11 mouse cellular contexts compared by ENCODE assay signal in genomic region chr10:117570091-117570970, GRCm38 (mm10). TPM values are rescaled to one million over a fixed set of nuclear protein-coding genes. Genes with fewer than 3 reads are reported as not detected.
DNase-seq lines count a peak whose midpoint lies in the region; ATAC-seq and TF ChIP-seq lines count a peak whose summit lies in the region.
"Had no signal": no experiment of that assay in that cellular context is flagged by ENCODE, and none has a peak within 500 bp of the region (broad histone marks: within the 10 kb centered on the region; RNA-seq: fewer than 3 reads in every experiment).

No protein-coding gene starts in this region.

- no peak overlapping the region for H3K27ac ChIP-seq in kidney, postnatal 0 days
- H3K27ac ChIP-seq in embryonic facial prominence, embryonic 13.5 days, result no peak overlapping the region
- H3K27ac ChIP-seq in hindbrain, embryonic 13.5 days, result no peak overlapping the region
- H3K27ac ChIP-seq in midbrain, embryonic 16.5 days (ENCODE audit: low read length), result no peak overlapping the region

- no peak overlapping the region for H3K9ac ChIP-seq in kidney, postnatal 0 days (ENCODE audit: low read depth, low read length)
- H3K9ac ChIP-seq in embryonic facial prominence, embryonic 13.5 days, result no peak overlapping the region
- no peak overlapping the region for H3K9ac ChIP-seq in hindbrain, embryonic 13.5 days
- no peak overlapping the region for H3K9ac ChIP-seq in midbrain, embryonic 16.5 days (ENCODE audit: low read depth, low read length)

- no peak for TF ChIP-seq CTCF in kidney, postnatal 0 days (IDR thresholded peaks at IDR 0.05; ENCODE audit: low read depth)

- 0 out of 2 replicates have a peak, but pooled peaks cover 5% of the 10 kb centered on the region for H3K4me1 ChIP-seq in kidney, postnatal 0 days (replicated peaks; ENCODE audit: insufficient read depth, low read length)
- peaks cover 22% of the 10 kb centered on the region for H3K4me1 ChIP-seq in embryonic facial prominence, embryonic 13.5 days
- H3K4me1 ChIP-seq in hindbrain, embryonic 13.5 days (replicated peaks), result peaks cover 17% of the 10 kb centered on the region
- H3K4me1 ChIP-seq in midbrain, embryonic 16.5 days (ENCODE audit: control insufficient read depth, insufficient read depth, low read length), result peaks cover 9% of the 10 kb centered on the region

- 50% methylated on average over 8 of the region's 8 CpGs for WGBS in kidney, postnatal 0 days
- WGBS in embryonic facial prominence, embryonic 13.5 days, result 53% methylated on average over 8 of the region's 8 CpGs
- 63% methylated on average over 8 of the region's 8 CpGs for WGBS in hindbrain, embryonic 13.5 days
- WGBS in midbrain, embryonic 16.5 days, result 56% methylated on average over 8 of the region's 8 CpGs

- H3K36me3 ChIP-seq in kidney, postnatal 0 days (ENCODE audit: insufficient read depth, low read length), result no peaks in the 10 kb centered on the region
- H3K36me3 ChIP-seq in embryonic facial prominence, embryonic 13.5 days, result no peaks in the 10 kb centered on the region
- H3K36me3 ChIP-seq in hindbrain, embryonic 13.5 days, result no peaks in the 10 kb centered on the region
- no peaks in the 10 kb centered on the region for H3K36me3 ChIP-seq in midbrain, embryonic 16.5 days (ENCODE audit: control insufficient read depth, insufficient read depth, low read length)

- H3K9me3 ChIP-seq in kidney, postnatal 0 days (replicated peaks; ENCODE audit: low read length), result no peaks in the 10 kb centered on the region; the same call in 1 of the 2 replicates
- 0 out of 2 replicates have a peak, but pooled peaks cover 2% of the 10 kb centered on the region for H3K9me3 ChIP-seq in embryonic facial prominence, embryonic 13.5 days
- no peaks in the 10 kb centered on the region for H3K9me3 ChIP-seq in hindbrain, embryonic 13.5 days
- H3K9me3 ChIP-seq in midbrain, embryonic 16.5 days (replicated peaks; ENCODE audit: control insufficient read depth, low read length, poor library complexity, severe bottlenecking), result no peaks in the 10 kb centered on the region

- no peak overlapping the region for H3K4me3 ChIP-seq in kidney, postnatal 0 days (replicated peaks; ENCODE audit: low read depth, low read length)
- H3K4me3 ChIP-seq in embryonic facial prominence, embryonic 13.5 days, result no peak overlapping the region
- H3K4me3 ChIP-seq in hindbrain, embryonic 13.5 days, result peak overlapping the region; percentile 36; the same call in 1 of the 2 replicates
- no peak overlapping the region for H3K4me3 ChIP-seq in midbrain, embryonic 16.5 days (ENCODE audit: low read depth, low read length)

- 0 out of 2 replicates have a peak overlapping the region, but pooled peaks have one; percentile 65 for H3K4me2 ChIP-seq in kidney, postnatal 0 days (ENCODE audit: low read length)
- H3K4me2 ChIP-seq in embryonic facial prominence, embryonic 13.5 days, result peak overlapping the region; percentile 57; the same call in 1 of the 2 replicates
- peak overlapping the region; percentile 62; the same call in 1 of the 2 replicates for H3K4me2 ChIP-seq in hindbrain, embryonic 13.5 days
- peak overlapping the region; percentile 68; the same call in 1 of the 2 replicates for H3K4me2 ChIP-seq in midbrain, embryonic 16.5 days (ENCODE audit: low read length)

- no peak for DNase-seq in kidney, postnatal 0 days (ENCODE audit: low spot score)
- no peak for DNase-seq in kidney, adult 11 months
- DNase-seq in kidney, adult 9 months, result no peak
- DNase-seq in layer of hippocampus, adult 9-10 months (ENCODE audit: low spot score), result no peak
- no peak for DNase-seq in frontal cortex, postnatal 10 days (ENCODE audit: low spot score in 2 of 2)
- DNase-seq: kidney, adult 2 months; lung, postnatal 14 days; right cerebral cortex, postnatal 14 days had no signal

- peaks cover 7% of the 10 kb centered on the region; the same call in 1 of the 2 replicates for H3K27me3 ChIP-seq in kidney, postnatal 0 days (ENCODE audit: insufficient read depth, low read length)
- H3K27me3 ChIP-seq in embryonic facial prominence, embryonic 13.5 days, result peaks cover 34% of the 10 kb centered on the region
- H3K27me3 ChIP-seq in hindbrain, embryonic 13.5 days, result peaks cover 26% of the 10 kb centered on the region
- peaks cover 12% of the 10 kb centered on the region; the same call in 1 of the 2 replicates for H3K27me3 ChIP-seq in midbrain, embryonic 16.5 days (ENCODE audit: control insufficient read depth, insufficient read depth, low read depth, low read length)

- no peak for ATAC-seq in kidney, postnatal 0 days (replicated peaks; ENCODE audit: low FRiP score, low read depth)
- no peak for ATAC-seq in embryonic facial prominence, embryonic 13.5 days (ENCODE audit: insufficient number of reproducible peaks, insufficient read depth, low FRiP score, low TSS enrichment, low read depth)
- no peak for ATAC-seq in hindbrain, embryonic 13.5 days (ENCODE audit: low FRiP score)
- no peak for ATAC-seq in midbrain, embryonic 16.5 days

RNA-seq across cellular contexts. Expression of gene Cpm, which starts 59.0 kb away (rescaled TPM):
- 51.7 and 52.8 TPM in 2 replicates for polyA plus RNA-seq in kidney, postnatal 0 days (2015; fragmentation: Nextera tagmentation; extraction: Ambion mirVana)
- 25.6 and 34.0 TPM in 2 replicates for polyA plus RNA-seq in embryonic facial prominence, embryonic 13.5 days (2015; fragmentation: Nextera tagmentation; extraction: Ambion mirVana)
- 3.1 and 3.7 TPM in 2 replicates for polyA plus RNA-seq in hindbrain, embryonic 13.5 days (2015; fragmentation: Nextera tagmentation; extraction: Ambion mirVana)
- 13.5 and 14.3 TPM in 2 replicates for polyA plus RNA-seq in midbrain, embryonic 16.5 days (2015; fragmentation: Nextera tagmentation; extraction: Ambion mirVana)
